Mouse (Mus musculus): ENCODE measurements at regions not wholly inside any gene's neighbourhood (a gene's known extent, or its start where the extent isn't known, plus 50 kb on each side); places are given as distances from the start of the nearest gene placed in this dataset.
A peak's percentile ranks its signal among the peaks of the same experiment; 100 is the strongest.

GRCm38 (mm10) chr9:30653210-30653609 lies 226.3 kb downstream of the Snx19 start:
- Histone ChIP-seq H3K27ac (replicated peaks) (no peak overlapping the region), H3K36me3 (no peaks in the 10 kb centered on the region), H3K4me2 (replicated peaks) (no peak overlapping the region), H3K4me1 (no peaks in the 10 kb centered on the region), H3K27me3 (no peaks in the 10 kb centered on the region), H3K9me3 (replicated peaks) (no peaks in the 10 kb centered on the region), H3K9ac (no peak overlapping the region), H3K4me3 (replicated peaks) (no peak overlapping the region)
- peak; percentile 63; the same call in 1 of the 2 replicates for ATAC-seq (ENCODE audit: insufficient number of reproducible peaks, low FRiP score, low TSS enrichment, low read depth)
- WGBS = 79% methylated on average over 3 of the region's 3 CpGs

- 0 out of 2 replicates have a peak, but pooled peaks have one; percentile 4 for ATAC-seq (ENCODE audit: insufficient number of reproducible peaks, low FRiP score, low TSS enrichment, low read depth)
- Histone ChIP-seq H3K9ac (no peak overlapping the region), H3K4me2 (replicated peaks) (no peak overlapping the region), H3K27ac (replicated peaks) (no peak overlapping the region), H3K36me3 (no peaks in the 10 kb centered on the region), H3K4me1 (no peaks in the 10 kb centered on the region), H3K4me3 (replicated peaks) (no peak overlapping the region), H3K9me3 (replicated peaks) (no peaks in the 10 kb centered on the region), H3K27me3 (no peaks in the 10 kb centered on the region)
- 75% methylated on average over 13 of the region's 13 CpGs for WGBS
These were observed 222.6 kb downstream of the Snx19 start for GRCm38 (mm10) chr9:30649392-30650054.

- H3K9me3 ChIP-seq (replicated peaks) = no peaks in the 10 kb centered on the region
- no peak overlapping the region for H3K4me3 ChIP-seq (replicated peaks)
- no peaks in the 10 kb centered on the region for H3K36me3 ChIP-seq
- no peak overlapping the region for H3K4me2 ChIP-seq (replicated peaks)
- no peak overlapping the region for H3K9ac ChIP-seq
- H3K27me3 ChIP-seq = no peaks in the 10 kb centered on the region
- H3K27ac ChIP-seq (replicated peaks) = 0 out of 2 replicates have a peak overlapping the region, but pooled peaks have one; percentile 48
- ATAC-seq (ENCODE audit: insufficient number of reproducible peaks, low FRiP score, low TSS enrichment, low read depth) = 0 out of 2 replicates have a peak, but pooled peaks have one; percentile 40
- H3K4me1 ChIP-seq = peaks cover 22% of the 10 kb centered on the region
- WGBS = 36% methylated on average over 10 of the region's 10 CpGs
These were observed 207.0 kb downstream of the Snx19 start for GRCm38 (mm10) chr9:30633741-30634470.

GRCm38 (mm10) chr9:30632164-30633146 lies 205.5 kb downstream of the Snx19 start:
- peak overlapping the region; percentile 69; the same call in 1 of the 2 replicates for H3K27ac ChIP-seq (replicated peaks)
- peak; percentile 48; the same call in 1 of the 2 replicates for ATAC-seq (ENCODE audit: insufficient number of reproducible peaks, low FRiP score, low TSS enrichment, low read depth)

GRCm38 (mm10) chr9:30625635-30626034 lies 198.7 kb downstream of the Snx19 start:
- ATAC-seq (ENCODE audit: insufficient number of reproducible peaks, low FRiP score, low TSS enrichment, low read depth) = no peak
- 85% methylated on average over 8 of the region's 8 CpGs for WGBS

More at GRCm38 (mm10) chr9:30632164-30633146, 205.5 kb downstream of the Snx19 start:
- WGBS = 32% methylated on average over 6 of the region's 6 CpGs
- no peaks in the 10 kb centered on the region for H3K27me3 ChIP-seq
- no peak overlapping the region for H3K4me2 ChIP-seq (replicated peaks)
- no peak overlapping the region for H3K4me3 ChIP-seq (replicated peaks)
- H3K9ac ChIP-seq = no peak overlapping the region
- peaks cover 22% of the 10 kb centered on the region for H3K4me1 ChIP-seq
- H3K9me3 ChIP-seq (replicated peaks) = no peaks in the 10 kb centered on the region
- no peaks in the 10 kb centered on the region for H3K36me3 ChIP-seq

GRCm38 (mm10) chr9:30625090-30625489 lies 198.2 kb downstream of the Snx19 start:
- Histone ChIP-seq H3K9me3 (replicated peaks) (no peaks in the 10 kb centered on the region), H3K4me3 (replicated peaks) (no peak overlapping the region), H3K4me2 (replicated peaks) (no peak overlapping the region), H3K4me1 (no peaks in the 10 kb centered on the region), H3K9ac (no peak overlapping the region), H3K27ac (replicated peaks) (no peak overlapping the region), H3K36me3 (no peaks in the 10 kb centered on the region), H3K27me3 (no peaks in the 10 kb centered on the region)
- no peak for ATAC-seq (ENCODE audit: insufficient number of reproducible peaks, low FRiP score, low TSS enrichment, low read depth)
- WGBS = 60% methylated on average over 3 of the region's 3 CpGs

More at GRCm38 (mm10) chr9:30625635-30626034, 198.7 kb downstream of the Snx19 start:
- Histone ChIP-seq H3K9ac (no peak overlapping the region), H3K9me3 (replicated peaks) (no peaks in the 10 kb centered on the region), H3K27ac (replicated peaks) (no peak overlapping the region), H3K4me2 (replicated peaks) (no peak overlapping the region), H3K36me3 (no peaks in the 10 kb centered on the region), H3K4me3 (replicated peaks) (no peak overlapping the region), H3K4me1 (no peaks in the 10 kb centered on the region), H3K27me3 (no peaks in the 10 kb centered on the region)

- WGBS = 72% methylated on average over 5 of the region's 5 CpGs
- H3K9ac ChIP-seq = no peak overlapping the region
- H3K4me3 ChIP-seq (replicated peaks) = no peak overlapping the region
- no peak for ATAC-seq (ENCODE audit: insufficient number of reproducible peaks, low FRiP score, low TSS enrichment, low read depth)
- no peak overlapping the region for H3K4me2 ChIP-seq (replicated peaks)
- no peaks in the 10 kb centered on the region for H3K9me3 ChIP-seq (replicated peaks)
- no peaks in the 10 kb centered on the region for H3K27me3 ChIP-seq
- H3K36me3 ChIP-seq = no peaks in the 10 kb centered on the region
- H3K27ac ChIP-seq (replicated peaks) = no peak overlapping the region
- no peaks in the 10 kb centered on the region for H3K4me1 ChIP-seq
These were observed 197.6 kb downstream of the Snx19 start for GRCm38 (mm10) chr9:30624481-30624880.

- Histone ChIP-seq H3K9ac (no peak overlapping the region), H3K4me3 (replicated peaks) (no peak overlapping the region)
- WGBS = 93% methylated on average over 2 of the region's 2 CpGs
These were observed 192.4 kb downstream of the Snx19 start for GRCm38 (mm10) chr9:30619325-30619724.

GRCm38 (mm10) chr9:30618181-30618580 lies 191.3 kb downstream of the Snx19 start:
- Histone ChIP-seq H3K27me3 (no peaks in the 10 kb centered on the region), H3K9me3 (replicated peaks) (no peaks in the 10 kb centered on the region), H3K4me2 (replicated peaks) (no peak overlapping the region), H3K4me1 (no peaks in the 10 kb centered on the region), H3K9ac (no peak overlapping the region), H3K36me3 (no peaks in the 10 kb centered on the region), H3K4me3 (replicated peaks) (no peak overlapping the region), H3K27ac (replicated peaks) (no peak overlapping the region)
- no peak for ATAC-seq (ENCODE audit: insufficient number of reproducible peaks, low FRiP score, low TSS enrichment, low read depth)
- whole genome bisulfite sequencing = 72% methylated on average over 2 of the region's 2 CpGs

More at GRCm38 (mm10) chr9:30619325-30619724, 192.4 kb downstream of the Snx19 start:
- Histone ChIP-seq H3K27me3 (no peaks in the 10 kb centered on the region), H3K36me3 (no peaks in the 10 kb centered on the region), H3K4me2 (replicated peaks) (no peak overlapping the region), H3K27ac (replicated peaks) (no peak overlapping the region), H3K9me3 (replicated peaks) (no peaks in the 10 kb centered on the region), H3K4me1 (no peaks in the 10 kb centered on the region)
- no peak for ATAC-seq (ENCODE audit: insufficient number of reproducible peaks, low FRiP score, low TSS enrichment, low read depth)

- H3K4me1 ChIP-seq = no peaks in the 10 kb centered on the region
- ATAC-seq (ENCODE audit: insufficient number of reproducible peaks, low FRiP score, low TSS enrichment, low read depth) = no peak
- 55% methylated on average over 6 of the region's 6 CpGs for WGBS
These were observed 186.8 kb downstream of the Snx19 start for GRCm38 (mm10) chr9:30613715-30614114.

More at GRCm38 (mm10) chr9:30613715-30614114, 186.8 kb downstream of the Snx19 start:
- Histone ChIP-seq H3K27me3 (no peaks in the 10 kb centered on the region), H3K4me2 (replicated peaks) (no peak overlapping the region), H3K9me3 (replicated peaks) (no peaks in the 10 kb centered on the region), H3K36me3 (no peaks in the 10 kb centered on the region), H3K4me3 (replicated peaks) (no peak overlapping the region), H3K9ac (no peak overlapping the region), H3K27ac (replicated peaks) (no peak overlapping the region)
